Mouse (Mus musculus): ENCODE measurements around the gene Tbp. TPM values are rescaled to one million over a fixed set of nuclear protein-coding genes. Genes with fewer than 3 reads are reported as not detected.
A peak's percentile ranks its signal among the peaks of the same experiment; 100 is the strongest.

Gene Tbp
- total and polyA plus RNA-seq, 2 experiments from 2014 or later = 42.8 to 56.3 TPM

- H3K9me3 ChIP-seq (ENCODE audit: low read length) = no peaks in the 10 kb centered on the region
- no peak overlapping the region for H3K9ac ChIP-seq (replicated peaks; ENCODE audit: low read length)
- TF ChIP-seq CTCF (IDR thresholded peaks at IDR 0.05; ENCODE audit: low read depth) = no peak
- no peaks in the 10 kb centered on the region for H3K4me1 ChIP-seq (ENCODE audit: insufficient read depth, low read length)
- peaks cover 31% of the 10 kb centered on the region for H3K36me3 ChIP-seq (ENCODE audit: insufficient read depth, low read length)
- DNase-seq (ENCODE audit: low spot score) (no peak), ATAC-seq (no peak)
- WGBS = 90% methylated on average over 7 of the region's 7 CpGs
- no peak overlapping the region for H3K27ac ChIP-seq
- no peaks in the 10 kb centered on the region for H3K27me3 ChIP-seq (ENCODE audit: insufficient read depth, low read length)
- H3K4me3 ChIP-seq (ENCODE audit: low read length) = no peak overlapping the region
- no peak overlapping the region for H3K4me2 ChIP-seq (ENCODE audit: low read depth, low read length)
These were observed 9.1 kb upstream of the Tbp start for GRCm38 (mm10) chr17:15490542-15490941.

GRCm38 (mm10) chr17:15497882-15498752, 1.6 kb upstream of the Tbp start:
- peaks cover 4% of the 10 kb centered on the region for H3K36me3 ChIP-seq (ENCODE audit: insufficient read depth, low read length)
- under 1% methylated on average over 50 of the region's 50 CpGs for WGBS

GRCm38 (mm10) chr17:15498753-15499113, 955 bp upstream of the Tbp start:
- no peak for TF ChIP-seq CTCF (IDR thresholded peaks at IDR 0.05; ENCODE audit: low read depth)
- peaks cover under 1% of the 10 kb centered on the region; the same call in 1 of the 2 replicates for H3K36me3 ChIP-seq (ENCODE audit: insufficient read depth, low read length)
- H3K4me2 ChIP-seq (ENCODE audit: low read depth, low read length) = peak overlapping the region; percentile 92
- H3K4me1 ChIP-seq (ENCODE audit: insufficient read depth, low read length) = peaks cover 15% of the 10 kb centered on the region
- ATAC-seq = no peak
- peak overlapping the region; percentile 98 for H3K27ac ChIP-seq
- H3K4me3 ChIP-seq (ENCODE audit: low read length) = peak overlapping the region; percentile 86
- DNase-seq (ENCODE audit: low spot score) = no peak
- H3K9ac ChIP-seq (replicated peaks; ENCODE audit: low read length) = peak overlapping the region; percentile 88; the same call in 1 of the 2 replicates
- WGBS = 40% methylated on average over 7 of the region's 7 CpGs
- H3K27me3 ChIP-seq (ENCODE audit: insufficient read depth, low read length) = no peaks in the 10 kb centered on the region
- H3K9me3 ChIP-seq (ENCODE audit: low read length) = no peaks in the 10 kb centered on the region

More at GRCm38 (mm10) chr17:15497882-15498752, 1.6 kb upstream of the Tbp start:
- H3K4me2 ChIP-seq (ENCODE audit: low read depth, low read length) = peak overlapping the region; percentile 92
- peaks cover 15% of the 10 kb centered on the region for H3K4me1 ChIP-seq (ENCODE audit: insufficient read depth, low read length)
- H3K27me3 ChIP-seq (ENCODE audit: insufficient read depth, low read length) = no peaks in the 10 kb centered on the region
- H3K27ac ChIP-seq = peak overlapping the region; percentile 98
- peak overlapping the region; percentile 86 for H3K4me3 ChIP-seq (ENCODE audit: low read length)
- DNase-seq (ENCODE audit: low spot score) (peak; percentile 97), ATAC-seq (peak; percentile 97)
- TF ChIP-seq CTCF (IDR thresholded peaks at IDR 0.05; ENCODE audit: low read depth) = 0 out of 2 replicates have a peak, but pooled peaks have one; percentile 2
- H3K9me3 ChIP-seq (ENCODE audit: low read length) = no peaks in the 10 kb centered on the region
- H3K9ac ChIP-seq (replicated peaks; ENCODE audit: low read length) = peak overlapping the region; percentile 88

GRCm38 (mm10) chr17:15510694-15511093, 11.0 kb downstream of the Tbp start:
- WGBS = 89% methylated on average over 2 of the region's 2 CpGs
- no peaks in the 10 kb centered on the region for H3K27me3 ChIP-seq (ENCODE audit: insufficient read depth, low read length)
- DNase-seq (ENCODE audit: low spot score) (no peak), ATAC-seq (no peak)
- H3K4me2 ChIP-seq (ENCODE audit: low read depth, low read length) = no peak overlapping the region
- no peak for TF ChIP-seq CTCF (IDR thresholded peaks at IDR 0.05; ENCODE audit: low read depth)
- no peak overlapping the region for H3K4me3 ChIP-seq (ENCODE audit: low read length)
- no peak overlapping the region for H3K9ac ChIP-seq (replicated peaks; ENCODE audit: low read length)
- no peaks in the 10 kb centered on the region for H3K9me3 ChIP-seq (ENCODE audit: low read length)
- no peaks in the 10 kb centered on the region for H3K4me1 ChIP-seq (ENCODE audit: insufficient read depth, low read length)
- no peak overlapping the region for H3K27ac ChIP-seq
- H3K36me3 ChIP-seq (ENCODE audit: insufficient read depth, low read length) = peaks cover 68% of the 10 kb centered on the region

- 0 out of 2 replicates have a peak, but pooled peaks have one; percentile 43 for ATAC-seq
- H3K36me3 ChIP-seq (ENCODE audit: insufficient read depth, low read length) = peaks cover 62% of the 10 kb centered on the region
- 76% methylated on average over 5 of the region's 5 CpGs for WGBS
These were observed 18.1 kb downstream of the Tbp start for GRCm38 (mm10) chr17:15517776-15518175.

GRCm38 (mm10) chr17:15518186-15518585, 18.5 kb downstream of the Tbp start:
- no peak overlapping the region for H3K9ac ChIP-seq (replicated peaks; ENCODE audit: low read length)
- H3K4me3 ChIP-seq (ENCODE audit: low read length) = no peak overlapping the region
- H3K27ac ChIP-seq = no peak overlapping the region
- no peaks in the 10 kb centered on the region for H3K9me3 ChIP-seq (ENCODE audit: low read length)
- no peaks in the 10 kb centered on the region for H3K27me3 ChIP-seq (ENCODE audit: insufficient read depth, low read length)
- no peak overlapping the region for H3K4me2 ChIP-seq (ENCODE audit: low read depth, low read length)
- WGBS = 93% methylated on average over 5 of the region's 5 CpGs
- H3K4me1 ChIP-seq (ENCODE audit: insufficient read depth, low read length) = no peaks in the 10 kb centered on the region
- DNase-seq (ENCODE audit: low spot score) = peak; percentile 10
- H3K36me3 ChIP-seq (ENCODE audit: insufficient read depth, low read length) = peaks cover 62% of the 10 kb centered on the region
- peak; percentile 75 for ATAC-seq
- peak; percentile 53 for TF ChIP-seq CTCF (IDR thresholded peaks at IDR 0.05; ENCODE audit: low read depth)

More at GRCm38 (mm10) chr17:15517776-15518175, 18.1 kb downstream of the Tbp start:
- Histone ChIP-seq H3K27ac (no peak overlapping the region), H3K9ac (replicated peaks; ENCODE audit: low read length) (no peak overlapping the region), H3K4me3 (ENCODE audit: low read length) (no peak overlapping the region), H3K4me2 (ENCODE audit: low read depth, low read length) (no peak overlapping the region), H3K27me3 (ENCODE audit: insufficient read depth, low read length) (no peaks in the 10 kb centered on the region), H3K4me1 (ENCODE audit: insufficient read depth, low read length) (no peaks in the 10 kb centered on the region), H3K9me3 (ENCODE audit: low read length) (no peaks in the 10 kb centered on the region)
- DNase-seq (ENCODE audit: low spot score) = no peak
- TF ChIP-seq CTCF (IDR thresholded peaks at IDR 0.05; ENCODE audit: low read depth) = 0 out of 2 replicates have a peak, but pooled peaks have one; percentile 8

- Histone ChIP-seq H3K4me3 (ENCODE audit: low read length) (no peak overlapping the region), H3K4me2 (ENCODE audit: low read depth, low read length) (no peak overlapping the region), H3K27ac (no peak overlapping the region), H3K9me3 (ENCODE audit: low read length) (no peaks in the 10 kb centered on the region), H3K27me3 (ENCODE audit: insufficient read depth, low read length) (no peaks in the 10 kb centered on the region), H3K9ac (replicated peaks; ENCODE audit: low read length) (no peak overlapping the region), H3K4me1 (ENCODE audit: insufficient read depth, low read length) (no peaks in the 10 kb centered on the region), H3K36me3 (ENCODE audit: insufficient read depth, low read length) (peaks cover 57% of the 10 kb centered on the region)
- TF ChIP-seq CTCF (IDR thresholded peaks at IDR 0.05; ENCODE audit: low read depth) = no peak
- no peak for ATAC-seq
- DNase-seq (ENCODE audit: low spot score) = no peak
- 94% methylated on average over 1 of the region's 1 CpGs for WGBS
These were observed 19.1 kb downstream of the Tbp start for GRCm38 (mm10) chr17:15518766-15519165.

All from hindbrain, postnatal 0 days (tissue).